Mouse (Mus musculus): ENCODE data around the gene 2410004B18Rik.

- TF ChIP-seq POLR2A (IDR thresholded peaks at IDR 0.05; ENCODE audit: borderline replicate concordance, insufficient read depth, low read length) (no peak), CTCF (IDR thresholded peaks at IDR 0.05; ENCODE audit: borderline replicate concordance, insufficient read depth, low read depth, low read length) (no peak)
Measured at GRCm38 (mm10) chr3:145929525-145930400, 8.1 kb upstream of the 2410004B18Rik start.
